Mouse (Mus musculus) forebrain, embryonic 16.5 days (tissue): Measurements from ENCODE around the gene Tmem102. TPM values are rescaled to one million over a fixed set of nuclear protein-coding genes. Genes with fewer than 3 reads are reported as not detected.

ENCODE experiments used
- ATAC-seq: fragments of 200-750 bp; cut with Nextera tagmentation; 2 replicates; pipeline ENCODE4 v1.8.0; 2017; ENCODE audit warnings: mild to moderate bottlenecking, moderate library complexity
- H3K27ac ChIP-seq: fragments of 300-500 bp; sonication (generic); 2 replicates; pipeline ENCODE4 v1.5.1; 2014; ENCODE audit warnings: low read length, control low read depth
- H3K27me3 ChIP-seq: fragments of 300-500 bp; sonication (generic); replicated peaks from 2 replicates; pipeline ENCODE4 v1.6.1; 2014; ENCODE audit warnings: low read length; ENCODE audit not compliant: control insufficient read depth, insufficient read depth
- H3K36me3 ChIP-seq: fragments of 300-500 bp; sonication (generic); 2 replicates; pipeline ENCODE4 v1.6.1; 2014; ENCODE audit not compliant: control insufficient read depth, insufficient read depth
- H3K4me1 ChIP-seq: fragments of 300-500 bp; sonication (generic); replicated peaks from 2 replicates; pipeline ENCODE4 v1.6.1; 2014; ENCODE audit warnings: low read length; ENCODE audit not compliant: control insufficient read depth, insufficient read depth
- H3K4me2 ChIP-seq: fragments of 300-500 bp; sonication (generic); 2 replicates; pipeline ENCODE4 v1.6.1; 2014; ENCODE audit warnings: mild to moderate bottlenecking, low read length, control low read depth
- H3K4me3 ChIP-seq: fragments of 300-500 bp; sonication (generic); replicated peaks from 2 replicates; pipeline ENCODE4 v1.5.1; 2014; ENCODE audit warnings: mild to moderate bottlenecking, low read length, control low read depth
- H3K9ac ChIP-seq: fragments of 300-500 bp; sonication (generic); replicated peaks from 2 replicates; pipeline ENCODE4 v1.6.1; 2014; ENCODE audit warnings: low read depth, low read length, control low read depth
- H3K9me3 ChIP-seq: fragments of 300-500 bp; sonication (generic); 2 replicates; pipeline ENCODE4 v1.6.1; 2016; ENCODE audit warnings: low read length; ENCODE audit not compliant: control insufficient read depth
- WGBS: fragments of 180-500 bp; shearing (Covaris S2); extraction: QIAGEN DNeasy Blood & Tissue Kit; methylation state at CpG from one replicate; pipeline ENCODE4 v1.1.7; 2014; 5-methylcytosine and 5-hydroxymethylcytosine counted together
- polyA plus RNA-seq: library from polyadenylated mRNA; unstranded; fragments of >200 nt; fragmentation: Nextera tagmentation; extraction: Ambion mirVana; gene quantifications from 2 replicates; pipeline ENCODE4 v1.2.1, GENCODE M21; 2015

Tmem102 gene
- polyA plus RNA-seq, 1 experiment from 2014 or later = 0.77 TPM

GRCm38 (mm10) chr11:69806378-69806777 is 954 bp upstream of the Tmem102 start:
- H3K27me3 ChIP-seq = peaks cover 19% of the 10 kb centered on the region

GRCm38 (mm10) chr11:69804652-69804940 is 828 bp downstream of the Tmem102 start:
- Histone ChIP-seq H3K27me3 (peaks cover 19% of the 10 kb centered on the region), H3K9ac (no peak overlapping the region), H3K27ac (no peak overlapping the region), H3K36me3 (no peaks in the 10 kb centered on the region), H3K4me3 (no peak overlapping the region), H3K4me1 (peaks cover 42% of the 10 kb centered on the region), H3K9me3 (no peaks in the 10 kb centered on the region), H3K4me2 (peak overlapping the region; percentile 83)
- 7% methylated on average over 12 of the region's 12 CpGs for WGBS
- no peak for ATAC-seq

More at GRCm38 (mm10) chr11:69806378-69806777, 954 bp upstream of the Tmem102 start:
- no peak for ATAC-seq
- Histone ChIP-seq H3K27ac (no peak overlapping the region), H3K4me1 (peaks cover 36% of the 10 kb centered on the region), H3K4me3 (no peak overlapping the region), H3K9me3 (no peaks in the 10 kb centered on the region), H3K4me2 (no peak overlapping the region), H3K36me3 (no peaks in the 10 kb centered on the region), H3K9ac (no peak overlapping the region)
- WGBS = 81% methylated on average over 4 of the region's 4 CpGs

- Histone ChIP-seq H3K27ac (no peak overlapping the region), H3K27me3 (peaks cover 19% of the 10 kb centered on the region), H3K4me2 (peak overlapping the region; percentile 83), H3K9me3 (no peaks in the 10 kb centered on the region), H3K4me3 (peak overlapping the region; percentile 76), H3K4me1 (peaks cover 48% of the 10 kb centered on the region), H3K9ac (peak overlapping the region; percentile 74), H3K36me3 (no peaks in the 10 kb centered on the region)
- peak; percentile 37 for ATAC-seq
- 1% methylated on average over 60 of the region's 60 CpGs for WGBS
Observed at GRCm38 (mm10) chr11:69803786-69804651, 1.4 kb downstream of the Tmem102 start.

GRCm38 (mm10) chr11:69803328-69803727 is 2.1 kb downstream of the Tmem102 start:
- 2% methylated on average over 12 of the region's 12 CpGs for WGBS
- no peaks in the 10 kb centered on the region for H3K9me3 ChIP-seq
- peak overlapping the region; percentile 83 for H3K4me2 ChIP-seq
- no peak overlapping the region; the same call in 1 of the 2 replicates for H3K27ac ChIP-seq
- no peak for ATAC-seq
- H3K4me1 ChIP-seq = peaks cover 50% of the 10 kb centered on the region
- H3K4me3 ChIP-seq = peak overlapping the region; percentile 76
- peaks cover 19% of the 10 kb centered on the region for H3K27me3 ChIP-seq
- H3K9ac ChIP-seq = peak overlapping the region; percentile 74
- no peaks in the 10 kb centered on the region for H3K36me3 ChIP-seq

GRCm38 (mm10) chr11:69802648-69803105 is 2.7 kb downstream of the Tmem102 start:
- H3K36me3 ChIP-seq = no peaks in the 10 kb centered on the region
- under 1% methylated on average over 30 of the region's 33 CpGs for WGBS
- H3K4me1 ChIP-seq = peaks cover 50% of the 10 kb centered on the region

GRCm38 (mm10) chr11:69801379-69801977 is 3.9 kb downstream of the Tmem102 start, which contains the start of gene Fgf11:
TSS of gene Fgf11 (minus strand) at chr11:69801857.
- Histone ChIP-seq H3K9ac (peak within 1 kb of the TSS; percentile 79), H3K4me1 (peaks cover 50% of the 10 kb centered on the region), H3K9me3 (no peaks in the 10 kb centered on the region), H3K4me2 (peak within 1 kb of the TSS; percentile 83), H3K27me3 (peaks cover 19% of the 10 kb centered on the region), H3K36me3 (no peaks in the 10 kb centered on the region), H3K4me3 (peak within 1 kb of the TSS; percentile 76), H3K27ac (peak within 1 kb of the TSS; percentile 98)
- no peak for ATAC-seq
- 1% methylated on average over 33 of the region's 33 CpGs for WGBS

More at GRCm38 (mm10) chr11:69802648-69803105, 2.7 kb downstream of the Tmem102 start:
- H3K27ac ChIP-seq = peak overlapping the region; percentile 61
- no peaks in the 10 kb centered on the region for H3K9me3 ChIP-seq
- peak overlapping the region; percentile 74 for H3K9ac ChIP-seq
- H3K4me2 ChIP-seq = peak overlapping the region; percentile 83
- peaks cover 19% of the 10 kb centered on the region for H3K27me3 ChIP-seq
- peak overlapping the region; percentile 76 for H3K4me3 ChIP-seq
- peak; percentile 44 for ATAC-seq

GRCm38 (mm10) chr11:69800392-69801197 is 4.8 kb downstream of the Tmem102 start:
- Histone ChIP-seq H3K9ac (peak overlapping the region; percentile 79), H3K27ac (peak overlapping the region; percentile 98), H3K27me3 (peaks cover 16% of the 10 kb centered on the region), H3K9me3 (no peaks in the 10 kb centered on the region), H3K4me2 (peak overlapping the region; percentile 83), H3K36me3 (no peaks in the 10 kb centered on the region), H3K4me1 (peaks cover 54% of the 10 kb centered on the region), H3K4me3 (peak overlapping the region; percentile 76)
- WGBS = under 1% methylated on average over 36 of the region's 36 CpGs
- ATAC-seq = peak; percentile 79

GRCm38 (mm10) chr11:69800138-69800391 is 5.4 kb downstream of the Tmem102 start:
- peak overlapping the region; percentile 83 for H3K4me2 ChIP-seq
- no peaks in the 10 kb centered on the region for H3K9me3 ChIP-seq
- peak; percentile 35; the same call in 1 of the 2 replicates for ATAC-seq
- H3K9ac ChIP-seq = peak overlapping the region; percentile 79
- peak overlapping the region; percentile 98 for H3K27ac ChIP-seq
- WGBS = 1% methylated on average over 11 of the region's 11 CpGs
- peaks cover 56% of the 10 kb centered on the region for H3K4me1 ChIP-seq
- peaks cover 12% of the 10 kb centered on the region for H3K27me3 ChIP-seq
- peak overlapping the region; percentile 76 for H3K4me3 ChIP-seq
- H3K36me3 ChIP-seq = no peaks in the 10 kb centered on the region
